Mouse (Mus musculus) hindbrain, embryonic 14.5 days (tissue): ENCODE data around the gene Zfp775. TPM values are rescaled to one million over a fixed set of nuclear protein-coding genes. Genes with fewer than 3 reads are reported as not detected.

Experiments used
- polyA plus RNA-seq: library from polyadenylated mRNA; unstranded; fragments of >200 nt; fragmentation: Nextera tagmentation; extraction: Ambion mirVana; gene quantifications from 2 replicates; pipeline ENCODE4 v1.2.1, GENCODE M21; 2014

Gene Zfp775
- polyA plus RNA-seq, 1 experiment from 2014 or later: 11.8 TPM

Other genes starting within 250 kb of the Zfp775 start
- 24.8 and 24.9 TPM in 2 replicates for gene Krba1, start 206.5 kb upstream of the Zfp775 start, polyA plus RNA-seq
- gene Zfp467, start 156.2 kb upstream of the Zfp775 start, polyA plus RNA-seq: 25.8 and 32.4 TPM in 2 replicates
- gene Sspo, start 153.8 kb upstream of the Zfp775 start, polyA plus RNA-seq: 0.20 and 0.35 TPM in 2 replicates
- gene Atp6v0e2, start 64.4 kb upstream of the Zfp775 start, polyA plus RNA-seq: 230 and 241 TPM in 2 replicates
- gene Lrrc61, start 47.3 kb upstream of the Zfp775 start, polyA plus RNA-seq: 18.2 and 20.8 TPM in 2 replicates
- gene Rarres2, start 29.3 kb upstream of the Zfp775 start, polyA plus RNA-seq: 5.2 and 8.2 TPM in 2 replicates
- gene Gm45021, start 12.5 kb upstream of the Zfp775 start, polyA plus RNA-seq: not detected in 2 replicates
- 37.4 and 41.7 TPM in 2 replicates for gene Repin1, start 8.2 kb upstream of the Zfp775 start, polyA plus RNA-seq
- 0.74 and 0.78 TPM in 2 replicates for gene Gm44965, start 8.1 kb upstream of the Zfp775 start, polyA plus RNA-seq
- 23.1 and 25.7 TPM in 2 replicates for gene AI854703, start 24.7 kb downstream of the Zfp775 start, polyA plus RNA-seq
- 0.12 and 0.16 TPM in 2 replicates for gene Gimap8, start 45.2 kb downstream of the Zfp775 start, polyA plus RNA-seq
- gene Gimap9, start 74.1 kb downstream of the Zfp775 start, polyA plus RNA-seq: 1.2 and 1.6 TPM in 2 replicates
- 1.5 and 1.9 TPM in 2 replicates for gene Gimap4, start 82.5 kb downstream of the Zfp775 start, polyA plus RNA-seq
- 7.2 and 8.7 TPM in 2 replicates for gene Gimap6, start 106.2 kb downstream of the Zfp775 start, polyA plus RNA-seq
- gene Gm28053, start 116.5 kb downstream of the Zfp775 start, polyA plus RNA-seq: 0.71 TPM in 1 of 2 replicates, not detected in the other
- not detected in 2 replicates for gene Gimap7, start 116.6 kb downstream of the Zfp775 start, polyA plus RNA-seq
- 5.1 and 5.7 TPM in 2 replicates for gene Gimap1, start 137.0 kb downstream of the Zfp775 start, polyA plus RNA-seq
- gene Gimap5, start 144.1 kb downstream of the Zfp775 start, polyA plus RNA-seq: 1.7 and 2.1 TPM in 2 replicates
- not detected in 2 replicates for gene Gimap3, start 168.8 kb downstream of the Zfp775 start, polyA plus RNA-seq
- 24.0 and 31.3 TPM in 2 replicates for gene Tmem176a, start 238.9 kb downstream of the Zfp775 start, polyA plus RNA-seq
- gene Tmem176b, start 239.4 kb downstream of the Zfp775 start, polyA plus RNA-seq: 115 and 123 TPM in 2 replicates